Mouse (Mus musculus): ENCODE measurements around the gene Bsn. TPM values are rescaled to one million over a fixed set of nuclear protein-coding genes. Genes with fewer than 3 reads are reported as not detected.

Gene Bsn
- 1 to 10 TPM; 3.2 to 4.3 TPM for total RNA-seq (2021)
- long read RNA-seq, experiment 1, result 0 reads
- long read RNA-seq, experiment 2, result 0 reads

GRCm38 (mm10) chr9:108189787-108190679 is at the start of gene Bsn:
TSS of gene Bsn (minus strand) at chr9:108190384.
- DNase-seq, result peak; percentile 67 to 79

- DNase-seq, result no peak
Measured at GRCm38 (mm10) chr9:108239951-108240350, 49.8 kb upstream of the Bsn start.

DNA sequence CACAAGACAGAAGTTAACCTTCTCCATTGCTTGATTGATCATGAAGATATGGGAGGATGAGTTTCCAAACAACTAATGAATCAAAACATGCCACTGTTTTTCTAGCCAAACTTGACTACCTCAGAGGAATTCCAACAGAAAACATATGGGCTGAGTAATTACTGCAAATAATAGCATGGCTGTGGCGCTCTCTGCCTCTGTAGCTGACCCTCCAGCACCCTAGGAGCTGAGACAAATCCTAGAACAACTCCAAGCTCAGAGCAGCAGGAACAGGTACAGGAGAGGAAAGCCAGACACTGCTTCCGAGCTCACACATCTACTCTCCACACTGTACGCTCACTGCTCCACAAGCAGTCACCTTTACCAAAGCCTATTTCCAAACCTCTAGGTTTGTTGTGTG is 48.6 kb upstream of the Bsn start:
- no peak for DNase-seq

- DNase-seq, result no peak
Measured at GRCm38 (mm10) chr9:108238402-108238801, 48.2 kb upstream of the Bsn start.

GRCm38 (mm10) chr9:108234682-108235081 is 44.5 kb upstream of the Bsn start:
- peak; percentile 23 to 26 for DNase-seq

GRCm38 (mm10) chr9:108232908-108233307 is 42.7 kb upstream of the Bsn start:
- no peak for DNase-seq

DNA sequence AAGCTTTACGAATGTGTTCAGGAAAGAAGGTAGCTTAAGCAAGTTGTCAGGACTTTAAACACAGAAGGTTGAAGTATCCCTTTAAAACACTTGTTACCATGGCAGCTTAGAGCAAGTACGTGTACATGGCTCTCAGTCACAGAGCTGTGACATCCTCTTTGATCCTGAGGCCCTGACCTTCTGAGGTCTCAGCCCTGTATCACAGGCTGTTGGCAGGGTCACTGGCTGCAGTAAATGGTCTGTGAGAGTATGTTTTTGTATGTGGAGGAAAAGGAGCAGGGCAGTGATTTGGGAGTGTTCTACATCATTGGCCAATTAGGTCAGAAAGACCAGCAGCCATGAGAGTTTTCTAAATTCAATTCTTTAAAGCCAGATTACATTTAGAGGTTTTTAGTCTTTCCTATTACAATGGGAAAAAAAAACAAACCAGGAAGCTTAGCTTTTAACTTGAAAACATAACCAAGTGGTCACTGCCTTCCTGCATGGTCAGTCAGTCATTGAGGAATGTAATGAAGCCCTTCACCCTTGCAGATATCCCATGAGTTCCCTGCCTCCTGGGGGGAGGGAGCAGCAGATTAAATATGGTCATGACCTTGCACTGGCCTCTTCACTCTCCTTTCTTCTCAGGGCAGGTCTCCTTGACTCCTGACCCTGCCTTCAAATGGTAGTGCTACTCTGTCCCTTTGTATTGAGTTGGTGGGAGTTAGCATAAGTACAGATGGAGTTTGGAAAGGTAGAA is 37.9 kb upstream of the Bsn start:
- DNase-seq, result peak; percentile 47 to 49

DNA sequence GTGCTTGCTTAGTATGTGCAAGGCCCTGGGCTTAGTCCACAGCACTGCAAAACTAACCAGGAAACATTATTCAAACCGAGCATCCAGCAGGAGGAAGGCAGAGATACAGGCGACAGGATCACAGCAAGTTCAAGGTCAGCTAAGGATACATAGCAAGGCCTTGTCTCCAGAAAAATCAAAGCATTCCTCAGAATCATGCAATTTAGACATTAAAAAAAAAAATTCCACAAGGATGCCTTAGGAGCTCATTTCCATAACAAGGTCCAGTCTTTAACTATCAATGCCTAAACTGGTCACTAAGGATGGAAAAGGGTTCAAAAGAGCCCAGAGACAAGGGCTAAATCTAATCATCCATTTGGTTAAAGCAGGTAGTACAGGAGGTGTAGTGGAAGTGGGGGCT is 35.0 kb upstream of the Bsn start:
- no peak for DNase-seq

GRCm38 (mm10) chr9:108223633-108224032 is 33.4 kb upstream of the Bsn start:
- no peak for DNase-seq

GRCm38 (mm10) chr9:108221566-108221965 is 31.4 kb upstream of the Bsn start:
- DNase-seq, result no peak

DNA sequence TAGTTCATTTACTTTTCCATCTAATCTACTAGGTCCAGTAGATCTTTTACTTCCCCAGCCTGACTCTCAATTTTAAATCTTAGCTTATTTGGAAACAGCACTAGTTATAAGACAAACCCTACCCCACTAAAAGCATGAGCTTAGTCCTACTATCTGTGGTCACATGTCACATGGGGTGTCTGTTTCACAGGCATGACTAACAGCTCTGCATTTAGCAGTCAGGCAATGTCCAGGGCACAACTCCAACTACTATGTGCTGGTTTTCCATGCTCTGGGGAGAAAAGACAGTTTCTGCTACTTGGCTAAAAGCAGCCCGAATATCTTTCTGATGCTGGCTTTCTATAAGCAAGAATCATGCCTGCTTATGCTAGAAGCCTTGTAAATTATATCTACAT is 30.2 kb upstream of the Bsn start:
- DNase-seq, result peak; percentile 54 to 63

DNA sequence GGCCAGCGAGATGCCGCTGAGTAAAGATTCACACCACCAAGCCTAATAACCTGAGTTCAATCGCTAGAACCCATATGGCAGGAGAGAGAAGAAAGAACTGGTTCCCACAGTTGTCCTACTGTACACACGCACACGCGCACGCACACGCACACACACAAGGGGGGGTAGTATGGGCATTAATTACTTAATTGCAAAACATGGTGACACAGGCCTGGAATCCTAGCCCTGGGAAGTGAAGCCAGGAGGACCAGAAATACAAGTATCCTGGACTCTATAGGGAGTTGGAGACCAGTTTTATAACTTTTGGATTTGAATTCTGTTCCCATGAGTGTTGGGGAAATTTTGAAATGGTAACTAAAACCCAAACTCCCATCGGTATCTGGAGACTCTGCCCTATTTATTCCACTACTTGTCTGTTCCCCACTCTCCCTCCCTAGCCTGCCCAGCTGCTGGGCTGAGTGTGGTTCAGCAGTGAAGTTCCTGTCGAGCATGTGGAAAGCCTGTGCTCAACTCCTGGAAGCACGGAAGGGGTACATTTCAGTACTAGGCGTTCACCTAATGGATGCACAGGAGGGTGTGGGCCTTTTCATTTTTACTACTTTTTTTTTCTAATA is 29.7 kb upstream of the Bsn start:
- DNase-seq, result no peak

DNA sequence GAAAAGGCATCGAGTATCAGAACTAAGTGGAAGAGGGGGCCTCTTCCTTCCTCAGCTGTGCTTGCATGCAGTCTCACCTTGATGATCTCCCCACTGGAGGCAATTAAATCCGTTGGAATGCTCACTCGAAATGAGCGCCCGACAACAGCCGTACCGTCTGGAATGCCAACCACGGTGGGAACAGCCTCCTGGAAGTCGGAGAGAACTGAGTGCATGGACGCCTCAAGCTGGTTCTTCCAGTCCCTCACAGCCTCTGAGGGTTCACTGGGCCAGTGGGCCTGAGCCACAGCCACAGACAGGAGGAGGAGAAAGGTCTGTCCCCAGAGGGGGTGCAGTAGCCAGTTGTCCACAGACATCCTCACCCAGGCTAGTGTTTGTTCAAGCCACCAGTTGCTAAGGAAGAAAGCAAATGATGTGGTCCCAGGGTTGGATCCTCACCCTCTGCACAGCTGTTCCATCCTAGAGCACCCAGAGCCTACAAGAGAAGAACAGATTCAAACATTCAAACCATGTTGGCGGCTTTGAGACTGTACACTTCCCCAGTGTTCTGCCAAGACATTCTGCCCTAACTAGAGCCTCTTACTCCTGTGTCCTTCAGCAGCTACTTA is 27.9 kb upstream of the Bsn start:
- DNase-seq, result no peak

DNA sequence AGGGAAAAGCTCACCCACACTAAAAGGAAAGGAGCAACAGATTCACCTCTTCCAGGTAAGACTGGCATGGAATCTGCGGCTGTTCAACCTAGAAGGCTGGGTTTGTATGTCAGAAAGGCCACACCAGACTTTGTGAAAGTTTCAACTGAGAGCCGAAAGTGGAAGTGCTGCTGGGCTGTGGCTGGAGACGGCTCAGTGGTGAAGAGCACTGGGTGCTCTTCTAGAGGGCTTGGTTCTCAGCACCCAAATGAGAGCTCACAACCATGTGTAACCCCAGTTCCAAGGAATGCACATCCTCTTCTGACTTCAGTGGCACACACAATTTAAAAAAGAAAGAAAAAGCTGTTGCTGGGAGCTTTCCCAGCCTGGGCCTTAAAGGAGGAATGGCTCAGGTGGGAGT is 27.2 kb upstream of the Bsn start:
- no peak for DNase-seq

- peak in 1 of 2 experiments; percentile 16 for DNase-seq
Measured at GRCm38 (mm10) chr9:108213105-108213504, 22.9 kb upstream of the Bsn start.

- peak in 1 of 2 experiments; percentile 22 for DNase-seq
Measured at GRCm38 (mm10) chr9:108212426-108212825, 22.2 kb upstream of the Bsn start.

DNA sequence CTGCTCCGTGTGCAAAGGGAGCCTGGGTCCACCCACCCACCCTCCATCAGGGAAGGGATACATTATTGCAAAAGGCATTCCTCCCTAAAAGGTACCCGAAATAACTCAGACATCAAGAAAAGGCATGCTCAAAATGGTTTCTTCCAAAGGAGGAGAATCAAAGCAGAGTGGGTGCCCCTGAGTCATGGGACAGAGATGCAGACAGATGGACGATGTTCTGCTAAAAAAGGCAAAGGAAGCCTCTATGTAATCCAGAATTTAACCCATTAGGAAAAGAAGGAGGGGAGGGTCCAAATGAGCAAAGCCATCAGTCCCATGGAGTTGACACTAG is 15.4 kb upstream of the Bsn start:
- no peak for DNase-seq

DNA sequence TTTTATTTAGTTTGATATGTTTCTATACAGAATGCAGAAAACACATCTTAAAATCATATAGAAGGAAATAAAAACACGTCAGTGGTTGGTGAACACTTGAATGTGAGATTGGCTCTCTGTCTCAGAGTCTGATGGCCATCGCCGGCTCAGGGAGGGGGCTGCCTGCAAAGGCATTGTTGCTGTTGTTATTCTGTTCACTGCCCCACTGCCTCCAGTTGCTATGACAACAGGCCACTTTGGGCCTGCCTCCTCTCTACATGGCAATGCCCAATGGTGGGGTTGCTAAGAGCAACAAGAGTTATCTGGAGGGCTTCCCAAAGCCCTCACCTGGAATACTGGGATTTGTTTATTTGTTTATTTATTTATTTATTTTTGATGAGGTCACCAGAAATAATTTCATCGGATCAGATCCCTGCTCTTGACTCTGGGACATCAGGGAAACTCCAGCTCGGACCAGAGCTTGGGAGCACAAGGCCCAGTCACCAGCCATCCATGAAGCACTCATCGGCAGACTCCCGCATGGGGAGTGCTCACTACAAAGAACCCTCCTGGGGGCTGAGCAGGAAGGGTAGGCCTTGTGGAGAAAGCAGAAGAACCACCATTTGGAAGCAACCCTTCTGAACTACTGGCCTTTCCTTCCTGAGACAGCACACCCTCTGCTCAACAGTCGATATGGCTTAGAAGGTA is 14.8 kb upstream of the Bsn start:
- no peak for DNase-seq

DNA sequence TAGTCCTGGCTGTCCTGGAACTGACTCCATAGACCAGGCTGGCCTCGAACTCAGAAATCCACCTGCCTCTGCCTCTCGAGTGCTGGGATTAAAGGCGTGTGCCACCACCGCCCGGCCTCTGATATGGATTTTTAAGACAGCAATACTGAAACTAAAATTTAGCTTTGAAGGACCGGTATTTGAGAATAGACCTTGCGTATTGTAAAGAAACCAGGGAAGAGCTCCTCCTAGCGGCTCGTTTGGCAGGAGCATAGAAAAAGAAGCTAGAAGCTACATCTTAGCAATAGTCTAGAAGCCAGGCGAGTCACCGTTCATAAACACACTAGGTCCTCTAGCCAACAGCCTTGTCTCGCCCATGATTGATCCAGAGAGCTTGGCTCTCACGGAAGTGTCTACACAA is 12.8 kb upstream of the Bsn start:
- peak; percentile 76 to 83 for DNase-seq

- no peak for DNase-seq
Measured at GRCm38 (mm10) chr9:108202169-108202568, 12.0 kb upstream of the Bsn start.

DNA sequence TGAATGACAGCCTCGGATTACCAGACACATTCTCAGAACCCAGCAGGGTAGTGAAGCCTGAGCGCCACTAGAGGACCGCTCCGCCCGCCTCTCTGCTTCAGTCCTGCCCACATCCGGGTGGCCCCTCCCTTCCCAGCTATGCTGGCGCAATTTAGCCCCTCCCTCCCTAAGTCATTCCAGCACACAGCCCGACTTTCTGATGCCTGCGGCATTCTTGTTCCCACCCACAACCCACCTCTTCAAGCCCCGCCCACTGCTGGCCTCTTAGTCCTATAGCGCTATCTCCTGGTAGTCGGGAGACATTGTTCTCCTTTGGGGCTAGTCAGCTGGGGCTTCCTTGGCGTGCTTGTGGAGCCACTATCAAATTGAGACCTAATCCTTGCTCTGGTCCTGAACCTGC is 11.0 kb upstream of the Bsn start:
- peak; percentile 95 to 96 for DNase-seq

GRCm38 (mm10) chr9:108198621-108199020 is 8.4 kb upstream of the Bsn start:
- no peak for DNase-seq
